Mouse (Mus musculus): Measurements from ENCODE around the gene Rpl5.

GRCm38 (mm10) chr5:107866127-107867126 is 33.9 kb upstream of the Rpl5 start:
- TF ChIP-seq CTCF (IDR thresholded peaks at IDR 0.05; ENCODE audit: low read depth, low read length) = no peak
- no peak for TF ChIP-seq TAL1 (conservative IDR thresholded peaks at IDR 0.05; ENCODE audit: low read depth, low read length)
- no peak for TF ChIP-seq POLR2AphosphoS5 (IDR thresholded peaks at IDR 0.05; ENCODE audit: insufficient replicate concordance, low read depth, low read length)

Measured in G1E (cell line).